ENCODE assay signal across 8 mouse cellular contexts in the genomic region with DNA sequence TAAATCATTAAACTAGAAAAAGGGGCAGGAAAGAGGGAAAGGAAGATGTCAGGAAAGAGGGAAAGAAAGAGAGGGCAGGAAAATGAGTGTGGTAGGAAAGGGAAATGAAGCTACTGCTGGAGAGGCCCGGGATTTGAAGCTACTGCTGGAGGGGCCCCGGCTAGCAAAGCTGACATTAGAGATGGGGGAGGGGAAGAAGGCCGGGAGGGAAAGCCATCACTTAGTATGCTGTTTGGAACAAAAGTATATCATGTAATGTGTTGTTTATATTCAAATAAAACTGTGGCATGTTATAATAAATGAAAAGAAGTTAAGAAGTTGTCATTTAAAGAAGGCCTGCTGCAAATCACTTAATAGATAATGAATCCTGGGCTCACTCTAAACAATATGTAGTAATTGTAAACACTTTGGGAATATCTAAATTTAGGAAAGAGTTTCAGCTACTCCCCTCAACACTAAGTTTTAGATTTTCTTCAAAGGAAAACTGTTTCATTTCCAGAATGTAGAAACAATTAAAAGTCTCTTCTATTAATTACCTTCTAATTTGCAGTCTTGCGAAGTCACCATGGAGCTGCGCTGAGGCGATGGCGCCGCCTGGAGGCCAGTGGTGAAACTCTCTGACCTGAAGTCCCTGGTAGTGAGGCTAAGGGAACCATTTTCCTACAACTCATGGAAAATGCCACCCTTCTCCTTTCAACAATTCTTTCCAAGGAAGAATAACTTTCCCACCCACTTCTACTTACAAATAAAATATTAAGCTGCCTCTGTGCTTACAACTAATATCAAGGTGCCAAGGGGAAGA.
DNase-seq lines count a peak whose midpoint lies in the region; ATAC-seq and TF ChIP-seq lines count a peak whose summit lies in the region.
"Had no signal": no experiment of that assay in that cellular context is flagged by ENCODE, and none has a peak within 500 bp of the region (broad histone marks: within the 10 kb centered on the region; RNA-seq: fewer than 3 reads in every experiment).

No protein-coding gene starts in this region.

- no peaks in the 10 kb centered on the region for H3K36me3 ChIP-seq in embryonic facial prominence, embryonic 14.5 days (ENCODE audit: control insufficient read depth, insufficient read depth, low read length)
- H3K36me3 ChIP-seq in intestine, embryonic 15.5 days = no peaks in the 10 kb centered on the region
- H3K36me3 ChIP-seq in liver, embryonic 14.5 days (replicated peaks; ENCODE audit: control insufficient read depth, insufficient read depth, low read depth) = no peaks in the 10 kb centered on the region

- no peak overlapping the region for H3K4me3 ChIP-seq in embryonic facial prominence, embryonic 14.5 days (ENCODE audit: low read depth, low read length)
- H3K4me3 ChIP-seq in intestine, embryonic 15.5 days (replicated peaks) = no peak overlapping the region
- no peak overlapping the region for H3K4me3 ChIP-seq in liver, embryonic 14.5 days (ENCODE audit: insufficient read depth in 1 of 2, low read depth in 2 of 2, low read length in 2 of 2)
- H3K4me3 ChIP-seq: myocyte had no signal

- no peaks in the 10 kb centered on the region for H3K4me1 ChIP-seq in embryonic facial prominence, embryonic 14.5 days (ENCODE audit: control insufficient read depth, insufficient read depth, low read length)
- H3K4me1 ChIP-seq in intestine, embryonic 15.5 days (replicated peaks) = no peaks in the 10 kb centered on the region
- no peaks in the 10 kb centered on the region for H3K4me1 ChIP-seq in liver, embryonic 14.5 days (replicated peaks; ENCODE audit: control insufficient read depth in 2 of 2, insufficient read depth in 2 of 2, low read length in 1 of 2)

- no peak for ATAC-seq in embryonic facial prominence, embryonic 14.5 days (ENCODE audit: low read depth)
- ATAC-seq in intestine, embryonic 15.5 days = peak; percentile 68
- no peak for ATAC-seq in liver, embryonic 14.5 days (ENCODE audit: insufficient read depth)

- H3K4me2 ChIP-seq in embryonic facial prominence, embryonic 14.5 days (ENCODE audit: low read depth, low read length) = no peak overlapping the region
- no peak overlapping the region for H3K4me2 ChIP-seq in intestine, embryonic 15.5 days (replicated peaks)
- no peak overlapping the region for H3K4me2 ChIP-seq in liver, embryonic 14.5 days (ENCODE audit: low read depth)

- no peak overlapping the region for H3K9ac ChIP-seq in embryonic facial prominence, embryonic 14.5 days (ENCODE audit: low read depth, low read length)
- no peak overlapping the region for H3K9ac ChIP-seq in intestine, embryonic 15.5 days
- no peak overlapping the region for H3K9ac ChIP-seq in liver, embryonic 14.5 days (replicated peaks)

- 16% methylated on average over 8 of the region's 8 CpGs for WGBS in embryonic facial prominence, embryonic 14.5 days
- 12% methylated on average over 8 of the region's 8 CpGs for WGBS in intestine, embryonic 15.5 days
- 13% methylated on average over 8 of the region's 8 CpGs for WGBS in liver, embryonic 14.5 days (ENCODE audit: insufficient replicate concordance)

- no peaks in the 10 kb centered on the region for H3K27me3 ChIP-seq in embryonic facial prominence, embryonic 14.5 days (replicated peaks; ENCODE audit: control insufficient read depth, insufficient read depth, low read length)
- no peaks in the 10 kb centered on the region for H3K27me3 ChIP-seq in intestine, embryonic 15.5 days (replicated peaks)
- no peaks in the 10 kb centered on the region for H3K27me3 ChIP-seq in liver, embryonic 14.5 days (ENCODE audit: control insufficient read depth, insufficient read depth, low read length)

- peak; percentile 76 for TF ChIP-seq CTCF in liver, embryonic 14.5 days (IDR thresholded peaks at IDR 0.05; ENCODE audit: low read depth)

- no peak overlapping the region for H3K27ac ChIP-seq in embryonic facial prominence, embryonic 14.5 days (replicated peaks; ENCODE audit: low read depth, low read length)
- no peak overlapping the region for H3K27ac ChIP-seq in intestine, embryonic 15.5 days
- H3K27ac ChIP-seq in liver, embryonic 14.5 days = no peak overlapping the region

- TF ChIP-seq EP300 in liver, embryonic 14.5 days (IDR thresholded peaks at IDR 0.05; ENCODE audit: low read depth) = no peak

- H3K9me3 ChIP-seq in embryonic facial prominence, embryonic 14.5 days (ENCODE audit: control insufficient read depth, low read length) = no peaks in the 10 kb centered on the region
- H3K9me3 ChIP-seq in intestine, embryonic 15.5 days = no peaks in the 10 kb centered on the region
- no peaks in the 10 kb centered on the region for H3K9me3 ChIP-seq in liver, embryonic 14.5 days (ENCODE audit: control insufficient read depth, low read length)

- peak; percentile 56 for DNase-seq in ovary, postnatal 14 days (ENCODE audit: low spot score)
- DNase-seq in ovary, postnatal 10 days (ENCODE audit: low spot score) = no peak
- peak; percentile 71 for DNase-seq in adrenal gland, postnatal 14 days
- peak; percentile 29 for DNase-seq in embryonic facial prominence, embryonic 14.5 days (ENCODE audit: low spot score)
- peak in 1 of 3 experiments; percentile 1 for DNase-seq in liver, embryonic 14.5 days (ENCODE audit: low read depth in 3 of 3, low spot score in 3 of 3)
- peak; percentile 81 to 87 for DNase-seq in right cerebral cortex, postnatal 10 days (ENCODE audit: low spot score in 2 of 2)
